Mouse (Mus musculus) heart, embryonic 16.5 days (tissue): ENCODE data around the gene Dhx15. TPM values are rescaled to one million over a fixed set of nuclear protein-coding genes. Genes with fewer than 3 reads are reported as not detected.

Experiments used
- ATAC-seq: fragments of 200-750 bp; cut with Nextera tagmentation; replicated peaks from 2 replicates; pipeline ENCODE4 v1.8.0; 2017; ENCODE audit warnings: moderate number of reproducible peaks; ENCODE audit not compliant: insufficient read depth, low FRiP score; ENCODE audit errors: extremely low read depth
- H3K27ac ChIP-seq: fragments of 300-500 bp; sonication (generic); 2 replicates; pipeline ENCODE4 v1.5.1; 2014; ENCODE audit warnings: mild to moderate bottlenecking, low read length, control low read depth, moderate library complexity
- H3K27me3 ChIP-seq: fragments of 300-500 bp; sonication (generic); 2 replicates; pipeline ENCODE4 v1.6.1; 2014; ENCODE audit warnings: low read length, mixed read lengths; ENCODE audit not compliant: control insufficient read depth, insufficient read depth
- H3K36me3 ChIP-seq: fragments of 300-500 bp; sonication (generic); 2 replicates; pipeline ENCODE4 v1.6.1; 2014; ENCODE audit not compliant: control insufficient read depth, insufficient read depth
- H3K4me1 ChIP-seq: fragments of 300-500 bp; sonication (generic); 2 replicates; pipeline ENCODE4 v1.6.1; 2014; ENCODE audit warnings: low read length, mixed read lengths; ENCODE audit not compliant: control insufficient read depth, insufficient read depth
- H3K4me2 ChIP-seq: fragments of 300-500 bp; sonication (generic); 2 replicates; pipeline ENCODE4 v1.6.1; 2014; ENCODE audit warnings: low read depth, mild to moderate bottlenecking, control low read depth, low read length
- H3K4me3 ChIP-seq: fragments of 300-500 bp; sonication (generic); 2 replicates; pipeline ENCODE4 v1.5.1; 2014; ENCODE audit warnings: mild to moderate bottlenecking, control low read depth, low read length
- H3K9ac ChIP-seq: fragments of 300-500 bp; sonication (generic); 2 replicates; pipeline ENCODE4 v1.6.1; 2014; ENCODE audit warnings: low read length, control low read depth
- H3K9me3 ChIP-seq: fragments of 300-500 bp; sonication (generic); replicated peaks from 2 replicates; pipeline ENCODE4 v1.6.1; 2016; ENCODE audit warnings: low read length; ENCODE audit not compliant: control insufficient read depth
- WGBS: fragments of 180-500 bp; shearing (Covaris S2); extraction: QIAGEN DNeasy Blood & Tissue Kit; methylation state at CpG from one replicate; pipeline ENCODE4 v1.1.7; 2014; 5-methylcytosine and 5-hydroxymethylcytosine counted together
- polyA plus RNA-seq: library from polyadenylated mRNA; unstranded; fragments of >200 nt; fragmentation: Nextera tagmentation; extraction: Ambion mirVana; gene quantifications from 2 replicates; pipeline ENCODE4 v1.2.1, GENCODE M21; 2015

The Dhx15 gene
- polyA plus RNA-seq, 1 experiment from 2014 or later = 96.7 TPM

DNA sequence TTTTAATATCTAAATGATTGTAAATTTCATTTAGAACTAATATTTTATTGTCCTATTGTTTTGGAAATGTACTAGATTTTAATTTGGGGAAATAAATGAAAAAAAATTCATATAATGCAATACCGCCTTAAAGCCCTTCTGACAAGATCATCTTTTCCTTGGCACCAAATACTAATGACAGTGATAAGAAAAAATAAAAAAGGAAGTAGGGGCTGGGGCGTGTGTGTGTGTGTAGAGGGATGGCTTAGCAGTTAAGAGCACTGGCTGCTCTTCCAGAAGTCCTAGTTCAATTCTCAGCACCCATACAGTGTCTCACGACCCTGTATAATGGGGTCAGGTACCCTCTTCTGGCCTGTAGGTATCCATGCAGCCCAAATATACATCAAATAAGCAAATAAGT is 36.4 kb upstream of the Dhx15 start:
- Histone ChIP-seq H3K9ac (no peak overlapping the region), H3K36me3 (no peaks in the 10 kb centered on the region), H3K9me3 (no peaks in the 10 kb centered on the region; the same call in 1 of the 2 replicates), H3K4me1 (no peaks in the 10 kb centered on the region), H3K27ac (no peak overlapping the region), H3K4me3 (no peak overlapping the region), H3K4me2 (no peak overlapping the region), H3K27me3 (no peaks in the 10 kb centered on the region)
- 64% methylated on average over 3 of the region's 3 CpGs for WGBS
- ATAC-seq = no peak

DNA sequence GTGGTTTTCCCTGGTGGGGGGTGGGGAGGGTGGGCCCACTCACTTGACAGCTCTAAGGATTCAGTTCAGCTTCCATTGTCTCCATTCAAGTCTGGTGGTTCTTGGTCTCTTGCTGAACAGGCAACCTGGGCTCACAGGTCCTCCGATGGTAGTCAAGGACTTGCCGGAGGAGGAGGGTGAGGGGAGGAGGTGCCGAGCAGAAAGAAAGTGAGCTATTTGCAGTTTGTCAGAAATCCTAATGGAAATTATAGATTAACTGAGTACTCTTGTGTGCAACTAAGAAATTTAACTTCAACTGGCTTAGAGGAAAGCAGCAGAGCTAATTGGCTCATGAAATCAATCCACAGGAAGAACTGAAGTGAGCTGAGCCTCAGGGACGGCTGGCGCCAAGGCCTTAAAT is 31.3 kb upstream of the Dhx15 start:
- Histone ChIP-seq H3K36me3 (no peaks in the 10 kb centered on the region), H3K9me3 (no peaks in the 10 kb centered on the region), H3K27me3 (no peaks in the 10 kb centered on the region), H3K9ac (no peak overlapping the region), H3K27ac (no peak overlapping the region), H3K4me2 (no peak overlapping the region), H3K4me3 (no peak overlapping the region), H3K4me1 (peaks cover 24% of the 10 kb centered on the region)
- 88% methylated on average over 5 of the region's 5 CpGs for WGBS
- no peak for ATAC-seq

DNA sequence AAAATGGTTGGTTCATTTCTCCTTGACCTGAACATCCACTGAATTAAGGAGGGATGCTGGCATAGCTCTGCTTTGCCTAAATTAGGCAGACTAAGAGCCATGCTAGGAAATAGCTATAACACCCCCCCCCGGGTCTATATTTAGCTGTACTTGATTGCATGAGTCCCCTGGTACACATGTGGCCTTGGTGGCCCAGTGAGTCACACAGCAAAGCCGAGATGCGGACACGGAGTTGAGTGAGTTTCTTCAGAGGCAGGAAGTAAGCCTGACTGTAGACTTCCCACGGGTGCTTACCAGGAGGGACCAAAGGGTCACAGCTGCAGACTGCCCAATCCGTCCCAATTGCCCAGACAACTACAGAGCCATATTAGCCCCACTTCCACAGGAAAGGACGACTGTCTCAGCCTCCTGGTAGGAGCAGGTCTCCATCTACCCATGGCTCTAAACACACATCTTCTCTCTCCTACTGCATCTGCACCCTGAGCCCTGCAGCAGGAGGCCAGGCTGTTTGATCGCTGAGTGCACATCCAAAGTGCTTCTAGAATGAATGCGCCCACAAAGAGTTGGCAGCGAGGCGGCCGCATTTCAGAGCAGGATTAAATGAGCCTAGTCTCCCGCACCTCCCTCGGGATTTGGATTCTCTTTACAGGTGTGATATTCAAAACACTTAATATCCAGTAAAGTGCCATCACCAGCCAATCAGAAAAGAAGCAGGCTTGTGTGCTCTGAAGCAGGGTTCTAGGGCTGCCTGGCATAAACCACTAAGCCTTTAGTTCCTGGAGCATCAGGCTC is 29.9 kb upstream of the Dhx15 start:
- Histone ChIP-seq H3K27me3 (no peaks in the 10 kb centered on the region), H3K9me3 (no peaks in the 10 kb centered on the region), H3K4me2 (peak overlapping the region; percentile 8; the same call in 1 of the 2 replicates), H3K36me3 (no peaks in the 10 kb centered on the region), H3K4me1 (peaks cover 27% of the 10 kb centered on the region), H3K9ac (0 out of 2 replicates have a peak overlapping the region, but pooled peaks have one; percentile 40), H3K4me3 (no peak overlapping the region), H3K27ac (peak overlapping the region; percentile 60)
- ATAC-seq = peak; percentile 79
- 51% methylated on average over 14 of the region's 14 CpGs for WGBS

DNA sequence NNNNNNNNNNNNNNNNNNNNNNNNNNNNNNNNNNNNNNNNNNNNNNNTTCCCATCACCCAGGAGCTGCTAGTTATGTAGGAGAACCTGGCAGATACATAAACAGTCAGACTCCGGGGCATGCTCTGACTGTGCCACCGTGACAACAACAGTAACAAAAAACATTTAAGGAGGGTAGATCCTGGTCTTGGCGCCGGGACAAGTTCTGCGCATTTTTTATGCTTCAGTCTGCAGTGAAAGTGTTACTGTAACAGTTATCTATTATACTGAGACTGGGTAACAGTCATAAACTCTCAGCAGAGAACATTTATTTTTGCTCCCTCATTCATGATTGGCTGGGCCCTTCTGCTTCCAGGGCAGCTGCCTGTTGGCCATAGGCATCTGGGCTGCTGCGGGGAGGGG is 27.9 kb upstream of the Dhx15 start:
- Histone ChIP-seq H3K9ac (no peak overlapping the region), H3K9me3 (no peaks in the 10 kb centered on the region), H3K4me2 (peak overlapping the region; percentile 39), H3K36me3 (no peaks in the 10 kb centered on the region), H3K4me3 (no peak overlapping the region), H3K27me3 (no peaks in the 10 kb centered on the region), H3K4me1 (peaks cover 33% of the 10 kb centered on the region), H3K27ac (peak overlapping the region; percentile 61)
- 0 out of 2 replicates have a peak, but pooled peaks have one; percentile 9 for ATAC-seq
- WGBS = 38% methylated on average over 6 of the region's 6 CpGs

DNA sequence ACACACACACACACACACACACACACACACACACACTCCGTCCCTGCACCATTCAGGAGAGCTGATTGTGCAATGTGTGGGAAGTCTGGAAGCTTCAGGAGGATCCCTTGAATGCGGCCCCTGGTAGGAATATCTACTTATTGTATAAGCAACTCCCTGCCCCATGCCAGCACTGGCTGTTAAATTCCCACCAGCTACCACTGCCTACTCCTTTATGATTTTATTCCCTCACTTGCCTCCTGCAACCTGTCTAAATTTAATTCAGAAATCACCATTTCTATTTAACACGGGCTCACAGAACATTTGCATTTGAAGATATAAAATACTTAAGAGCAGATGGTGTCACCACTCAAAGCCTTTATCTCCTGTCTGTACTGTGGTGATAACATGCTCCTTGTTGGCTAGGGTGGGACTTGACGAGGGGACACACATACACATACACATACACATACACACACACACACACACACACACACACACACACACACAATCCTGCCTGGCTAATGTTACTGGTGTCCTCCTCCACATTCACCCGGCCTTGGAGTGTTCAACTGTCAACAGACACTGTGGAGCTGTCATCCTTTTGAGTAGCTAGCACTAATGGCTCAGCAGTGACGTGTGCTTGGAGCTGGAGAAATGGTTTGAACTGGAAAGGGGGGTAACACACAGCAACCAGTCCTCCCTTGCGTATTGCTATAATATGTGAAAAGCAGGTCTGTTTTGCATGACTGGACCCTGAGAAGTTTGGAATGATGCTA is 23.0 kb upstream of the Dhx15 start:
- H3K27me3 ChIP-seq = no peaks in the 10 kb centered on the region
- peak; percentile 69 for ATAC-seq
- H3K36me3 ChIP-seq = no peaks in the 10 kb centered on the region
- H3K9me3 ChIP-seq = no peaks in the 10 kb centered on the region
- H3K4me3 ChIP-seq = no peak overlapping the region
- H3K9ac ChIP-seq = no peak overlapping the region
- WGBS = 34% methylated on average over 7 of the region's 7 CpGs
- H3K4me1 ChIP-seq = peaks cover 16% of the 10 kb centered on the region
- no peak overlapping the region for H3K4me2 ChIP-seq
- no peak overlapping the region for H3K27ac ChIP-seq

DNA sequence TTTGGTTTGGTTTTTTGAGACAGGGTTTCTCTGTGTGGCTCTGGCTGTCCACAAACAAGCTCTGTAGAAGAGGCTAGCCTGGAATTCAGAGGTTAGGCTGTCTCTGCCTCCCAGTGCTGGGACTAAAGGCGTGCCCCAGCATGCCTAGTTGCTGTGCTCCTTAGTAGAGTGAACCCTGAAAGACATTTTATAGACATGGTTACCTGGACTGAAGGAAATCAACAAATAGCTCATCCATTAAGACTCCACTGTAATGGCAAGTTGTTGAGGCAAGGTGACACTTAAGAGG is 810 bp upstream of the Dhx15 start:
- no peaks in the 10 kb centered on the region for H3K36me3 ChIP-seq
- peak overlapping the region; percentile 63 for H3K4me2 ChIP-seq
- no peaks in the 10 kb centered on the region for H3K27me3 ChIP-seq
- no peak for ATAC-seq
- no peaks in the 10 kb centered on the region for H3K9me3 ChIP-seq
- WGBS = 44% methylated on average over 1 of the region's 1 CpGs
- peak overlapping the region; percentile 99 for H3K4me3 ChIP-seq
- peak overlapping the region; percentile 51 for H3K9ac ChIP-seq
- peak overlapping the region; percentile 58 for H3K27ac ChIP-seq
- H3K4me1 ChIP-seq = peaks cover 22% of the 10 kb centered on the region

DNA sequence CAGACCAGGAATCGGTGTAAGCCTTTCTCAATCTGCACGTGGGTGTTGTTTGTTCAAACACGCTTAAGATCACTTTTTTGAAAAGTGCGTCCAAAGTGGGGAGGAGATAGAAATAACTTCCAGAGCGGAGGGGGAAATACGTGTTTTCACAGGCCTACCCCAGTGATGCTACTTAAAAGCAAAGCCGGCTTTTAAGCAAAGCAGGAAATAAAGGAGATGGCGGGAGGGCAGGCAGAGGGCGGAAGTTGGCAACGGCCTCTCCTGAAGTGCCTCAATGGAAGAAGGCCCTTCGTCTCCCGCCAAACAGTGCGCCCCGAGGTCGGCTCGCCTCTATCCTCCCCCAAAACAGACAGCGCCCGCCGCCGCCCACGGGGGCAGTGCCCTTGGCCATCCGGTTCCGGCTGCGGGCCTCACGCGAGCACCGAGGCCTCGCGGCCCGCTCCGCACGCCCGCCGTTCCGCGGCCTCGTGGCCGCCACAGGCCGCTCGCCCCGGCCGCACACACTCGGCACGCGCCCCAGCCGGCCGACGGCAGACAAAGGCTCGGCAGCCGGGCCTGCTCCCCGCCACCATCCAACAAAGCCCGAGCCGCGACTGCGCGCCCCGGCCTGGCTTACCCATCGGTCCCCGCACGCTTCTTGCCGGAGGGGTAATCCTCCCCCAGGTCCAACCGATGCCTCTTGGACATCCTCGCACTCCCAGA is 499 bp downstream of the Dhx15 start:
- Histone ChIP-seq H3K27me3 (no peaks in the 10 kb centered on the region), H3K4me2 (peak overlapping the region; percentile 73), H3K9ac (peak overlapping the region; percentile 100), H3K4me1 (peaks cover 30% of the 10 kb centered on the region), H3K9me3 (no peaks in the 10 kb centered on the region), H3K27ac (peak overlapping the region; percentile 93), H3K4me3 (peak overlapping the region; percentile 99), H3K36me3 (no peaks in the 10 kb centered on the region)
- WGBS = under 1% methylated on average over 63 of the region's 63 CpGs
- peak; percentile 76 for ATAC-seq

DNA sequence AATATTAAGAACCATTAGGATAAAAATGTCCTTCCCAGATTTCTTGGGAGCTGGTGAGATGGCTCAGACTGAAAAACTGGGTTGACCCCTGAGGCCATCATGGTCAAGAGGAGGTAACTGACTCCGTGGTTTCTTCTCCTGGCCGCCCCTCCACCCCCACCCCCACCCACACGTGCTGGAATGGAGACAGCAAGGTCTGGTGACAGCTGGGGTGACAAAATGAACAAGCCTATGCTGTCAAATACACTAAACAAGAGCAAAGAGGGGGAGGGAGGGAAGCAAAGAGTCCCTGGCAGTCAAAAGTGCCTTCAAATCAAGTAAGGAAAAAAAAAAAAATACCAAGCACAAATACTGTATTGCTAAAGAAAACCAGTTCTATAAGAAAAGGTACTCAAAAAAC is 2.1 kb downstream of the Dhx15 start:
- Histone ChIP-seq H3K9ac (0 out of 2 replicates have a peak overlapping the region, but pooled peaks have one; percentile 11), H3K9me3 (no peaks in the 10 kb centered on the region), H3K27ac (no peak overlapping the region), H3K4me2 (peak overlapping the region; percentile 73), H3K36me3 (peaks cover 7% of the 10 kb centered on the region; the same call in 1 of the 2 replicates), H3K4me3 (peak overlapping the region; percentile 99), H3K4me1 (peaks cover 30% of the 10 kb centered on the region), H3K27me3 (no peaks in the 10 kb centered on the region)
- WGBS = 10% methylated on average over 3 of the region's 3 CpGs
- ATAC-seq = no peak
